Comparison of ENCODE assay signal across 12 mouse cellular contexts in genomic region chr1:136777263-136777980, GRCm38 (mm10).
DNase-seq lines count a peak whose midpoint lies in the region; ATAC-seq lines count a peak whose summit lies in the region.
"Had no signal": no experiment of that assay in that cellular context is flagged by ENCODE, and none has a peak within 500 bp of the region (broad histone marks: within the 10 kb centered on the region; RNA-seq: fewer than 3 reads in every experiment).

No protein-coding gene starts in this region.

- intact Hi-C loops in left cerebral cortex, postnatal 10 days (cut with DNase I) = no loop called here

- no peaks in the 10 kb centered on the region for H3K36me3 ChIP-seq in forebrain, embryonic 13.5 days (ENCODE audit: poor library complexity, severe bottlenecking)
- H3K36me3 ChIP-seq in hindbrain, embryonic 15.5 days = no peaks in the 10 kb centered on the region
- H3K36me3 ChIP-seq in limb, embryonic 12.5 days = no peaks in the 10 kb centered on the region
- no peaks in the 10 kb centered on the region for H3K36me3 ChIP-seq in neural tube, embryonic 13.5 days
- H3K36me3 ChIP-seq: embryonic facial prominence, embryonic 15.5 days; lung, embryonic 15.5 days had no signal

- H3K27ac ChIP-seq in forebrain, embryonic 13.5 days = 0 out of 2 replicates have a peak overlapping the region, but pooled peaks have one; percentile 1
- no peak overlapping the region for H3K27ac ChIP-seq in hindbrain, embryonic 15.5 days (replicated peaks)
- no peak overlapping the region for H3K27ac ChIP-seq in limb, embryonic 12.5 days
- H3K27ac ChIP-seq in neural tube, embryonic 13.5 days (replicated peaks) = no peak overlapping the region
- H3K27ac ChIP-seq: embryonic facial prominence, embryonic 15.5 days; lung, embryonic 15.5 days had no signal

- peak overlapping the region; percentile 36 for H3K4me2 ChIP-seq in forebrain, embryonic 13.5 days
- H3K4me2 ChIP-seq in hindbrain, embryonic 15.5 days = peak overlapping the region; percentile 44
- H3K4me2 ChIP-seq in limb, embryonic 12.5 days = peak overlapping the region; percentile 43
- H3K4me2 ChIP-seq in neural tube, embryonic 13.5 days = peak overlapping the region; percentile 41
- H3K4me2 ChIP-seq: embryonic facial prominence, embryonic 15.5 days; lung, embryonic 15.5 days had no signal

- peaks cover 4% of the 10 kb centered on the region; the same call in 1 of the 2 replicates for H3K27me3 ChIP-seq in forebrain, embryonic 13.5 days
- H3K27me3 ChIP-seq in hindbrain, embryonic 15.5 days = peaks cover 7% of the 10 kb centered on the region; the same call in 1 of the 2 replicates
- peaks cover 10% of the 10 kb centered on the region; the same call in 1 of the 2 replicates for H3K27me3 ChIP-seq in limb, embryonic 12.5 days
- peaks cover 36% of the 10 kb centered on the region for H3K27me3 ChIP-seq in neural tube, embryonic 13.5 days
- H3K27me3 ChIP-seq: embryonic facial prominence, embryonic 15.5 days had no signal

- H3K9me3 ChIP-seq in forebrain, embryonic 13.5 days (replicated peaks) = no peaks in the 10 kb centered on the region
- no peaks in the 10 kb centered on the region for H3K9me3 ChIP-seq in hindbrain, embryonic 15.5 days
- H3K9me3 ChIP-seq in limb, embryonic 12.5 days = peaks cover 7% of the 10 kb centered on the region; the same call in 1 of the 2 replicates
- 0 out of 2 replicates have a peak, but pooled peaks cover 4% of the 10 kb centered on the region for H3K9me3 ChIP-seq in neural tube, embryonic 13.5 days
- H3K9me3 ChIP-seq: embryonic facial prominence, embryonic 15.5 days; lung, embryonic 15.5 days had no signal

- 35% methylated on average over 20 of the region's 20 CpGs for WGBS in forebrain, embryonic 13.5 days
- WGBS in hindbrain, embryonic 15.5 days = 15% methylated on average over 20 of the region's 20 CpGs
- 34% methylated on average over 20 of the region's 20 CpGs for WGBS in limb, embryonic 12.5 days
- 9% methylated on average over 20 of the region's 20 CpGs for WGBS in neural tube, embryonic 13.5 days

- peaks cover 26% of the 10 kb centered on the region for H3K4me1 ChIP-seq in forebrain, embryonic 13.5 days
- H3K4me1 ChIP-seq in hindbrain, embryonic 15.5 days (replicated peaks) = peaks cover 30% of the 10 kb centered on the region
- H3K4me1 ChIP-seq in limb, embryonic 12.5 days (replicated peaks) = peaks cover 23% of the 10 kb centered on the region
- H3K4me1 ChIP-seq in neural tube, embryonic 13.5 days (replicated peaks) = peaks cover 38% of the 10 kb centered on the region

- no peak for ATAC-seq in forebrain, embryonic 13.5 days
- ATAC-seq in hindbrain, embryonic 15.5 days (ENCODE audit: low FRiP score, low read depth) = no peak
- no peak for ATAC-seq in limb, embryonic 12.5 days (ENCODE audit: insufficient number of reproducible peaks, insufficient read depth, low FRiP score, low TSS enrichment, low read depth)
- ATAC-seq in neural tube, embryonic 13.5 days (ENCODE audit: low read depth) = no peak

- no peak for DNase-seq in natural killer cell, adult 2 months (ENCODE audit: low spot score in 2 of 2)
- no peak for DNase-seq in left cerebral cortex, postnatal 10 days (ENCODE audit: extremely low spot score in 1 of 2, low spot score in 2 of 2)
- DNase-seq in heart, postnatal 4 days = no peak
- DNase-seq: heart, adult 18-20 months; thymus, postnatal 36 days had no signal

- no peak overlapping the region for H3K9ac ChIP-seq in forebrain, embryonic 13.5 days
- H3K9ac ChIP-seq in hindbrain, embryonic 15.5 days = no peak overlapping the region
- H3K9ac ChIP-seq in limb, embryonic 12.5 days (replicated peaks) = no peak overlapping the region
- no peak overlapping the region for H3K9ac ChIP-seq in neural tube, embryonic 13.5 days
- H3K9ac ChIP-seq: embryonic facial prominence, embryonic 15.5 days; lung, embryonic 15.5 days had no signal

- no peak overlapping the region for H3K4me3 ChIP-seq in forebrain, embryonic 13.5 days
- H3K4me3 ChIP-seq in hindbrain, embryonic 15.5 days = no peak overlapping the region; the same call in 1 of the 2 replicates
- H3K4me3 ChIP-seq in limb, embryonic 12.5 days (replicated peaks) = no peak overlapping the region
- no peak overlapping the region for H3K4me3 ChIP-seq in neural tube, embryonic 13.5 days
- H3K4me3 ChIP-seq: embryonic facial prominence, embryonic 15.5 days; lung, embryonic 15.5 days; myocyte had no signal
